Mouse (Mus musculus) heart, adult 2 months (tissue): ENCODE data around the gene Pex19. TPM values are rescaled to one million over a fixed set of nuclear protein-coding genes. Genes with fewer than 3 reads are reported as not detected.

Experiments used
- DNase-seq, 2 experiments: peaks; one replicate each; pipeline ENCODE4 v3.0.0; 2021
- H3K27ac ChIP-seq: fragments of 200-600 bp; 2 replicates; pipeline ENCODE4 v1.8.1; 2022
- H3K27me3 ChIP-seq: fragments of 200-500 bp; 2 replicates; pipeline ENCODE4 v1.6.1; 2012; ENCODE audit warnings: mild to moderate bottlenecking, low read length, inconsistent platforms, mixed read lengths; ENCODE audit not compliant: control insufficient read depth, insufficient read depth
- H3K36me3 ChIP-seq: fragments of 200-500 bp; 2 replicates; pipeline ENCODE4 v1.6.1; 2012; ENCODE audit warnings: low read length, inconsistent platforms; ENCODE audit not compliant: control insufficient read depth, insufficient read depth
- H3K4me1 ChIP-seq: fragments of 200-500 bp; 2 replicates; pipeline ENCODE4 v1.6.1; 2011; ENCODE audit warnings: low read length; ENCODE audit not compliant: control insufficient read depth, insufficient read depth
- H3K4me3 ChIP-seq: fragments of 200-600 bp; 2 replicates; pipeline ENCODE4 v1.8.1; 2022
- H3K79me2 ChIP-seq: fragments of 200-500 bp; replicated peaks from 2 replicates; pipeline ENCODE4 v1.6.1; 2012; ENCODE audit warnings: mild to moderate bottlenecking, inconsistent platforms, low read length, moderate library complexity, mixed read lengths; ENCODE audit not compliant: control insufficient read depth, insufficient read depth
- H3K9ac ChIP-seq: fragments of 200-500 bp; 2 replicates; pipeline ENCODE4 v1.6.1; 2012; ENCODE audit warnings: low read depth, mild to moderate bottlenecking, control low read depth, inconsistent platforms, low read length, mixed read lengths
- CTCF ChIP-seq: fragments of 200-600 bp; IDR thresholded peaks from 2 replicates; pipeline ENCODE4 v1.8.1; 2022; ENCODE audit warnings: antibody characterized with exemption, mild to moderate bottlenecking, moderate library complexity
- EP300 ChIP-seq: fragments of 200-500 bp; IDR thresholded peaks from 2 replicates; pipeline ENCODE4 v1.6.1; 2011; ENCODE audit warnings: low read depth, low read length, control low read depth; ENCODE audit not compliant: insufficient read depth
- POLR2A ChIP-seq: fragments of 200-500 bp; IDR thresholded peaks from 2 replicates; pipeline ENCODE4 v1.6.1; 2011; ENCODE audit warnings: mild to moderate bottlenecking, low read depth, low read length, control low read depth; ENCODE audit not compliant: insufficient read depth
- WGBS: fragments of 180-500 bp; shearing (Covaris S2); methylation state at CpG from one replicate; pipeline ENCODE4 v1.1.7; 2018; 5-methylcytosine and 5-hydroxymethylcytosine counted together
- intact Hi-C: fragments of 180-260 bp; cut with DNase I; formaldehyde crosslinking; loops from one replicate; pipeline ENCODE4 v1.15.1; 2025
- polyA plus RNA-seq: library from polyadenylated mRNA; depleted of rRNA; stranded (reverse); fragments of >200 nt; gene quantifications from 2 replicates; pipeline ENCODE4 v1.2.3, GENCODE M21; 2012
- total RNA-seq, 2 experiments: library from RNA; stranded (reverse); gene quantifications; 2 replicates each; pipeline ENCODE4 v1.2.3; 2021

Gene Pex19
- total and polyA plus RNA-seq, 3 experiments = 107 to 125 (median 113) TPM

- 65% methylated on average over 2 of the region's 2 CpGs for WGBS
- H3K4me1 ChIP-seq = no peaks in the 10 kb centered on the region
- no peak for TF ChIP-seq EP300
- TF ChIP-seq CTCF = no peak
- TF ChIP-seq POLR2A = no peak
- no peaks in the 10 kb centered on the region for H3K79me2 ChIP-seq
- H3K9ac ChIP-seq = no peak overlapping the region
- H3K36me3 ChIP-seq = no peaks in the 10 kb centered on the region
- no peaks in the 10 kb centered on the region for H3K27me3 ChIP-seq
- H3K4me3 ChIP-seq = no peak overlapping the region
- H3K27ac ChIP-seq = no peak overlapping the region
- intact Hi-C loops = no loop called here
- no peak for DNase-seq
Measured at GRCm38 (mm10) chr1:172140160-172140559, 13.6 kb downstream of the Pex19 start.

DNA sequence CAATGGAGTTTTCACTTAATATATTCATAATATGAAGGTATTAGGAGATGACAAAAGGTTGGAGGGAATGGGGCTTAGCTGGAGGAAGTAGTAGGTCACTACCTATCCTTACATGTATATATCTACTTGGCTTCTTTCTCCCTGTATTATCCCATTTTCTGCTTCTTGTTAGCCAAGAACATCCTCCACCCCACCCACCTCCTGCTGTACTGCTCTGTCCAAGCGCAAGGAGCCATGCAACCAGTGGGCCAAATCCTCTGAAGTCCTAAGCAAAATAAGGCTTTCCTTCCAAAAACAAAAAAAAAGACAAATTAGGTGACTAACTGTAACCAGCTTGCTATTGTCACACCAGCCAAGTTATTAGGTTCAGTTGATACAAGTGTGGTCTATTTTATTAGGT lies 14.3 kb downstream of the Pex19 start:
- no peak overlapping the region for H3K9ac ChIP-seq
- no peak for DNase-seq
- H3K4me1 ChIP-seq = no peaks in the 10 kb centered on the region
- 81% methylated on average over 1 of the region's 1 CpGs for WGBS
- H3K27me3 ChIP-seq = no peaks in the 10 kb centered on the region
- intact Hi-C loops = no loop called here
- no peaks in the 10 kb centered on the region for H3K79me2 ChIP-seq
- H3K27ac ChIP-seq = no peak overlapping the region
- TF ChIP-seq POLR2A = no peak
- H3K4me3 ChIP-seq = no peak overlapping the region
- H3K36me3 ChIP-seq = no peaks in the 10 kb centered on the region

DNA sequence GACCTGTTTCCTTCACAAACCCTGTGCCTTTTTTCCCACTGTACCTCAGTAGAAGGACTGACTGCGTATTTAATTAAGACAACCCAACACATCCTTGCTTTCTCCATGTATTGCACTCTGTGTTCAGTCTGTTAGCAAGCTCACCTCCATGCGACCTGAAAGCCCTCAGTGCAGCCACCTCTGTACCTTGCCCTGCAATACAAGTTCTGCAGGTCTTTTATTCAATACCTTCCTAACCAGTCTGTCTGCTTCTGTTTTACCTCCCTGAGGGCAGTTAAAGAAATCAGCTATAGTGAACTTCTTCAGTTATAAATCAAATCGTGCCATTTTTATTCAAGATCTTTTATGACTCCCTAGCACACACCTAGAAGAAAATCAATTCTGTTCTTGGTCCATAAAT lies 15.0 kb downstream of the Pex19 start:
- Histone ChIP-seq H3K36me3 (no peaks in the 10 kb centered on the region), H3K27me3 (no peaks in the 10 kb centered on the region), H3K4me3 (no peak overlapping the region), H3K79me2 (no peaks in the 10 kb centered on the region), H3K9ac (no peak overlapping the region), H3K27ac (no peak overlapping the region), H3K4me1 (no peaks in the 10 kb centered on the region)
- intact Hi-C loops = no loop called here
- DNase-seq = no peak
- TF ChIP-seq POLR2A = no peak
- TF ChIP-seq EP300 = no peak
- TF ChIP-seq CTCF = no peak
- 73% methylated on average over 3 of the region's 3 CpGs for WGBS

- no peak overlapping the region for H3K27ac ChIP-seq
- TF ChIP-seq CTCF (peak; percentile 76), POLR2A (no peak)
- no peaks in the 10 kb centered on the region for H3K27me3 ChIP-seq
- no peak overlapping the region for H3K4me3 ChIP-seq
- intact Hi-C loops = loop anchor here (1.0 kb wide), 1 partner anchor 166 kb away; no protein-coding TSS in a partner anchor
- peaks cover 1% of the 10 kb centered on the region for H3K36me3 ChIP-seq
- peaks cover 3% of the 10 kb centered on the region; the same call in 1 of the 2 replicates for H3K79me2 ChIP-seq
- peak in 1 of 2 experiments; percentile 31 for DNase-seq
- 7% methylated on average over 1 of the region's 1 CpGs for WGBS
- no peak overlapping the region for H3K9ac ChIP-seq
- H3K4me1 ChIP-seq = no peaks in the 10 kb centered on the region
Measured at GRCm38 (mm10) chr1:172143570-172143969, 17.0 kb downstream of the Pex19 start.

- under 1% methylated on average over 40 of the region's 42 CpGs for WGBS
- no peaks in the 10 kb centered on the region for H3K27me3 ChIP-seq
- peaks cover 22% of the 10 kb centered on the region for H3K36me3 ChIP-seq
- TF ChIP-seq CTCF (no peak), POLR2A (peak; percentile 93), EP300 (peak; percentile 51; the same call in 1 of the 2 replicates)
- peak within 1 kb of the TSS; percentile 100 for H3K4me3 ChIP-seq
- intact Hi-C loops = loop anchor here (1.0 to 2.0 kb wide), 3 partner anchors 21 to 162 kb away; partner anchors contain the start of gene Pex19
- peak within 1 kb of the TSS; percentile 99 for H3K27ac ChIP-seq
- peaks cover 4% of the 10 kb centered on the region for H3K79me2 ChIP-seq
- peaks cover 3% of the 10 kb centered on the region; the same call in 1 of the 2 replicates for H3K4me1 ChIP-seq
- peak; percentile 98 to 99 for DNase-seq
- H3K9ac ChIP-seq = peak within 1 kb of the TSS; percentile 100
Measured at GRCm38 (mm10) chr1:172147835-172148278, 21.3 kb downstream of the Pex19 start, which contains the start of gene Dcaf8. Gene Dcaf8, plus strand, starts transcription at chr1:172148084.

GRCm38 (mm10) chr1:172148279-172148954 lies 21.9 kb downstream of the Pex19 start:
- H3K4me3 ChIP-seq = peak overlapping the region; percentile 100
- WGBS = under 1% methylated on average over 40 of the region's 40 CpGs
- intact Hi-C loops = loop anchor here (1.0 to 2.0 kb wide), 2 partner anchors 68 to 162 kb away; no protein-coding TSS in a partner anchor
- H3K4me1 ChIP-seq = peaks cover 3% of the 10 kb centered on the region; the same call in 1 of the 2 replicates
- TF ChIP-seq POLR2A (no peak), CTCF (no peak), EP300 (no peak)
- DNase-seq = peak in 1 of 2 experiments; percentile 61
- peaks cover 4% of the 10 kb centered on the region for H3K79me2 ChIP-seq
- peaks cover 24% of the 10 kb centered on the region for H3K36me3 ChIP-seq
- peak overlapping the region; percentile 99 for H3K27ac ChIP-seq
- peak overlapping the region; percentile 100 for H3K9ac ChIP-seq
- H3K27me3 ChIP-seq = no peaks in the 10 kb centered on the region
